Mouse (Mus musculus): Measurements from ENCODE around the gene Eef2k.

DNA sequence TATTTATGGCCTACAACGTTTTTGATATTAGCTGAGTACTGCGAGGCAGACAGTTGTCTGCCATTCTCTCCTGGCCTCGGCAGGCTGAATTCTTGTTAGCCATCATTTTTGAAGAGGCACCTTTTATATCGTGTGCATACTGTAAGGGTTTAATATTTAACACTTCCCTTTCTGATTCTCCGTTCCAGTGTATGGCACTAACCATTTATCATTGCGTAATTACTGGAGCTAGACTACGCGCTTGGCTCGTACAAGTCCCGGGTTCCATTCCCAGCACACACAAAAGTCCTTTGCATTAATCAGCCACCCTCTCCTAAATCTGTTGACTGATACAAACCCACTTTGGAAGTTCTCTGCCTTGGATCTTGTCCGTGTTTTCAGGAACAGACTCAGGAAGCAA lies 17.2 kb downstream of the Eef2k start:
- no peak for TF ChIP-seq ZNF384 (IDR thresholded peaks at IDR 0.05; ENCODE audit: low read depth, low read length)
- TF ChIP-seq ZC3H11A (IDR thresholded peaks at IDR 0.05; ENCODE audit: borderline replicate concordance, low read depth, low read length): no peak
- TF ChIP-seq HCFC1 (IDR thresholded peaks at IDR 0.05; ENCODE audit: borderline replicate concordance, insufficient read depth, low read length): no peak
- TF ChIP-seq CHD2 (IDR thresholded peaks at IDR 0.05; ENCODE audit: low read depth, low read length): no peak
